Mouse (Mus musculus): Measurements from ENCODE around the gene Parn. TPM values are rescaled to one million over a fixed set of nuclear protein-coding genes. Genes with fewer than 3 reads are reported as not detected.

Gene Parn
- polyA plus RNA-seq, 1 experiment: 20.8 TPM

GRCm38 (mm10) chr16:13628345-13628744 lies 39.6 kb downstream of the Parn start:
- no peak for DNase-seq (ENCODE audit: low read depth)

- no peak for DNase-seq (ENCODE audit: low read depth)
Measured at GRCm38 (mm10) chr16:13621745-13622507, 46.0 kb downstream of the Parn start.

GRCm38 (mm10) chr16:13620194-13620593 lies 47.8 kb downstream of the Parn start:
- no peak for DNase-seq (ENCODE audit: low read depth)

GRCm38 (mm10) chr16:13615276-13615675 lies 52.7 kb downstream of the Parn start:
- no peak for DNase-seq (ENCODE audit: low read depth)

- no peak for DNase-seq (ENCODE audit: low read depth)
Measured at GRCm38 (mm10) chr16:13612571-13612970, 55.4 kb downstream of the Parn start.

- DNase-seq (ENCODE audit: low read depth): no peak
Measured at GRCm38 (mm10) chr16:13612058-13612457, 55.9 kb downstream of the Parn start.

GRCm38 (mm10) chr16:13611399-13611798 lies 56.6 kb downstream of the Parn start:
- DNase-seq (ENCODE audit: low read depth): no peak

- no peak for DNase-seq (ENCODE audit: low read depth)
Measured at GRCm38 (mm10) chr16:13610951-13611381, 57.0 kb downstream of the Parn start.

- DNase-seq (ENCODE audit: low read depth): no peak
Measured at GRCm38 (mm10) chr16:13608705-13609085, 59.3 kb downstream of the Parn start.

- no peak for DNase-seq (ENCODE audit: low read depth)
Measured at GRCm38 (mm10) chr16:13607987-13608704, 59.8 kb downstream of the Parn start.

GRCm38 (mm10) chr16:13602779-13603178 lies 65.2 kb downstream of the Parn start:
- no peak for DNase-seq (ENCODE audit: low read depth)

GRCm38 (mm10) chr16:13589049-13589408 lies 78.9 kb downstream of the Parn start:
- DNase-seq (ENCODE audit: low read depth): no peak

GRCm38 (mm10) chr16:13588182-13589048 lies 79.6 kb downstream of the Parn start:
- no peak for DNase-seq (ENCODE audit: low read depth)

- DNase-seq (ENCODE audit: low read depth): no peak
Measured at GRCm38 (mm10) chr16:13585234-13585633, 82.7 kb downstream of the Parn start.

GRCm38 (mm10) chr16:13580784-13581183 lies 87.2 kb downstream of the Parn start:
- DNase-seq (ENCODE audit: low read depth): no peak

GRCm38 (mm10) chr16:13580016-13580415 lies 88.0 kb downstream of the Parn start:
- no peak for DNase-seq (ENCODE audit: low read depth)

GRCm38 (mm10) chr16:13575306-13575705 lies 92.7 kb downstream of the Parn start:
- DNase-seq (ENCODE audit: low read depth): no peak

GRCm38 (mm10) chr16:13568280-13568679 lies 99.7 kb downstream of the Parn start:
- no peak for DNase-seq (ENCODE audit: low read depth)

- no peak for DNase-seq (ENCODE audit: low read depth)
Measured at GRCm38 (mm10) chr16:13567614-13568013, 100.4 kb downstream of the Parn start.

- no peak for DNase-seq (ENCODE audit: low read depth)
Measured at GRCm38 (mm10) chr16:13566351-13566750, 101.6 kb downstream of the Parn start.

GRCm38 (mm10) chr16:13565291-13565690 lies 102.7 kb downstream of the Parn start:
- DNase-seq (ENCODE audit: low read depth): no peak

- no peak for DNase-seq (ENCODE audit: low read depth)
Measured at GRCm38 (mm10) chr16:13557784-13558183, 110.2 kb downstream of the Parn start.
